Mouse (Mus musculus) lung, postnatal 4 days (tissue): ENCODE measurements at regions not wholly inside any gene's neighbourhood (a gene's known extent, or its start where the extent isn't known, plus 50 kb on each side); places are given as distances from the start of the nearest gene placed in this dataset.

ENCODE experiments used
- DNase-seq, 2 experiments: peaks; one replicate each; pipeline ENCODE4 v3.0.0; 2021

GRCm38 (mm10) chr10:11809255-11809654, 466.1 kb downstream of the Epm2a start:
- DNase-seq, result no peak

- no peak for DNase-seq
These were observed 479.3 kb downstream of the Epm2a start for GRCm38 (mm10) chr10:11822418-11822959.

- no peak for DNase-seq
These were observed 497.9 kb downstream of the Epm2a start for GRCm38 (mm10) chr10:11841094-11841493.

GRCm38 (mm10) chr10:11841494-11841893, 498.3 kb downstream of the Epm2a start:
- no peak for DNase-seq

GRCm38 (mm10) chr10:11846141-11846540, 502.9 kb downstream of the Epm2a start:
- DNase-seq, result no peak

GRCm38 (mm10) chr10:11875145-11876131, 532.2 kb downstream of the Epm2a start:
- no peak for DNase-seq

- DNase-seq, result no peak
These were observed 543.0 kb downstream of the Epm2a start for GRCm38 (mm10) chr10:11886237-11886636.

- no peak for DNase-seq
These were observed 545.7 kb downstream of the Epm2a start for GRCm38 (mm10) chr10:11888953-11889352.

GRCm38 (mm10) chr10:11922132-11922531, 578.9 kb downstream of the Epm2a start:
- no peak for DNase-seq

- DNase-seq, result no peak
These were observed 595.0 kb downstream of the Epm2a start for GRCm38 (mm10) chr10:11938164-11938563.

- DNase-seq, result no peak
These were observed 599.6 kb downstream of the Epm2a start for GRCm38 (mm10) chr10:11942772-11943171.

- DNase-seq, result no peak
These were observed 617.2 kb downstream of the Epm2a start for GRCm38 (mm10) chr10:11960327-11960922.

GRCm38 (mm10) chr10:12004966-12005365, 661.8 kb downstream of the Epm2a start:
- no peak for DNase-seq

GRCm38 (mm10) chr10:12005889-12006288, 662.7 kb downstream of the Epm2a start:
- no peak for DNase-seq

GRCm38 (mm10) chr10:12017286-12017685, 674.1 kb downstream of the Epm2a start:
- no peak for DNase-seq

- no peak for DNase-seq
These were observed 675.1 kb downstream of the Epm2a start for GRCm38 (mm10) chr10:12018281-12018680.

- DNase-seq, result no peak
These were observed 676.1 kb downstream of the Epm2a start for GRCm38 (mm10) chr10:12019159-12019779.

- DNase-seq, result no peak
These were observed 677.4 kb downstream of the Epm2a start for GRCm38 (mm10) chr10:12020576-12020975.

GRCm38 (mm10) chr10:12035159-12035558, 692.0 kb downstream of the Epm2a start:
- no peak for DNase-seq

GRCm38 (mm10) chr10:12045937-12046336, 702.7 kb downstream of the Epm2a start:
- no peak for DNase-seq

- no peak for DNase-seq
These were observed 716.5 kb downstream of the Epm2a start for GRCm38 (mm10) chr10:12059728-12060127.

GRCm38 (mm10) chr10:12061069-12061861, 718.1 kb downstream of the Epm2a start:
- DNase-seq, result no peak
